Mouse (Mus musculus): ENCODE measurements around the gene Commd4.

- no peak for TF ChIP-seq CTCF (IDR thresholded peaks at IDR 0.05; ENCODE audit: low read depth)
- TF ChIP-seq EP300 (IDR thresholded peaks at IDR 0.05; ENCODE audit: low read depth): no peak
These were observed 40.8 kb downstream of the Commd4 start for GRCm38 (mm10) chr9:57117261-57117755.
